Mouse (Mus musculus) inflammation-experienced regulatory T-cells (primary cell): Measurements from ENCODE around the gene Phc2. TPM values are rescaled to one million over a fixed set of nuclear protein-coding genes. Genes with fewer than 3 reads are reported as not detected.

Experiments used
- polyA plus RNA-seq, 2 experiments: library from polyadenylated mRNA; unstranded; fragments of 100-300 nt; shearing (Covaris generic); gene quantifications; one replicate each; pipeline ENCODE4 v1.2.1; 2017

The Phc2 gene
- 100 to 1,000 TPM; 117 to 139 TPM for polyA plus RNA-seq

DNA sequence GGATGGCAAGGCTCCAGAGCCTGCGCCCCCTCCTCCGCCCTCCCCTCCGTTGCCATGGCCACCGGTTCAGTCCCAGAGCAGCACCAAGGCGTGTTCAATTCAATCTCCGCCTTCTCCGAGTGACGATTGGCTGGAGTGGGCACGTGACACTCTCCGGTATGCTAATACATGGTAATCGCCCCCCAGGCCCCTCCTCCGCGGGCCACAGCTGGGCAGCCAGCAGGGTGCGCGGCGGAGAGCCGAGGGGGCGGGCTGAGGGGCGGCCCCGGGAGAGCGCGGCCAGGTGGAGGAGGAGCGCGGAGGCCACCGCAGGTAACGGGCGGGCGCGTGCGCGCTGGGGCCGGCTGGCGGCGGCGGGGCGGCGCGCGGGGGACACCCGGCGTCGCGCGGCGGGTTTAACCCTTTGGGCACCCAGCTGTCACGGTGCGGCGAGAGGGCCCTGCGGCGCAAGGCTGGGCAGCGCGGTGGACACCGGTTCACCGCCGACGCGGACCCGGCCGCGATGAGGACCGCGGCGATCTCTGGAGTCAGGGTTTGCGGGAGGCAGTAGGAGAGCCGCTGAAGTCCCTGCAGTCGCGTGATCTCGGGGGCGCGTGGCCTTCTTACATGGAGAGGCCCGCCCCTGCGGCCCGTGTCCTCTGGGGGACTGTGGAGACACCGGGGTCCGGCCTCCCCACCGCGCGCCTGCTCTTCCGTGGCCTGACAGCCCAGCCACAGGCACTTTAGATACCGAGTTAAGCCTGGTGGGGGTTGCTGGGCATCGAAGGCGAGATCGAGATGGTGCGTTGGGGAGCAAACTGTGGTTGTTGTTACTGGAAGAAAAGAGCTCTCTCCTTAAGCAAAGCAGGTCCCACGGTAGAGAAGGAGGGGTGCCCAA lies at the start of gene Phc2:
TSS of gene Phc2 (plus strand) at position 198 of the 877 bp plus-strand sequence.

DNA sequence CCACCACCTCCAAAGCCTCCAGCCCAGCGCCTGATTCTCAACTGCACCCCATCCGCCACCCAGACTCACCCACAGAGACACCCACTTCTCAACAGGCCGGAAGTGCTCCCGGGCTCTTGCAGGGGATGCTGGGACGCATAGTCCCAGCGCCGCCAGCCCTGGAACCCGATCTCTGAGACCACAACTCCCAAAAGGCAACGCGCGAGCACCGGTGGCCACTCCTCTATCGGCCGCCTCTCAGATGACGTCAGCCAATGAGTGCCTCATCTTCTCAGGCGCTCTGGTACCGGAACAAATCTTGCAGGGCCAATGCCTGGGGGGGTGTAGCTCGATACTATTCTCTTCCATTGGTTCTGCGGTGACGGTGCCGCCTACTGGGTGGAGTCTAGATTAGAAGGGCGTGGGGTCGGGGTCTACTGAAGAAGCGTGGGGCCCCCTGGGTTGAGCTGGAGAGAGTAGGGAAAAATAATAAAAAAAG lies 44.5 kb upstream of the Phc2 start, which contains the start of gene Zscan20:
TSS of gene Zscan20 (minus strand) at position 174 of the 478 bp plus-strand sequence.

DNA sequence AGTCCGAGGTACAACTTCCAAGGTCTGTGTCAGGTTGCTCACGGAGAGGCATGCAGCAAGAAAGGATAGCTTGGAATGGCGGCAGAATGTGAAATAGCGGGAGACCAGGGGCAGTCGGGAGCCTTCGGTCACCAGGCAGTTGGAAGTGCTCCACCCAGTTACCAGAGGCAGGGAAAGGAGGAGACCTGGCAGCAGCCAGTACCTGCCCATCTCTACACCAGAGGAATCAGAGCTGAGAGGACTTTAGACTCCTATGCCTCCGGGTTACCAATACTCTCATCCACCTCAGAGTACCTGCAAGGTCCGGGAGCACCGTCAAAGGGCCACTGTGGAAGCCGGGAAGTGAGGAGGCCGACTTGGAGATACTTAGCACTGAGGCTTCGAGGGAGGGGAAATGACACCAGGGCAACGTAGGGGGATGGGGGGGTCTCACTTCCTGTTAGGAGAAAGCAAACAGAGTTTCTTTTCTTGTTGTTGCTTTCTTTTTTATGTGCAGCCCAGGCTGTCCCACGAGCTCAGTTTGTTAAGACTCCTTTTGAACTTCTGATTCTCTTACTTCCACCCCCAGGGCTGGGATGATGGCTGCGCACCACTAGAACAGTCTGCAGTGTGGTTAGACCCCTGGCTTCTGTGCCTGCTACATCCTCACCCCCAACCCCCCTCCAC lies 36.1 kb upstream of the Phc2 start, which contains the start of gene Tlr12:
TSS of gene Tlr12 (minus strand) at position 374 of the 666 bp plus-strand sequence.

DNA sequence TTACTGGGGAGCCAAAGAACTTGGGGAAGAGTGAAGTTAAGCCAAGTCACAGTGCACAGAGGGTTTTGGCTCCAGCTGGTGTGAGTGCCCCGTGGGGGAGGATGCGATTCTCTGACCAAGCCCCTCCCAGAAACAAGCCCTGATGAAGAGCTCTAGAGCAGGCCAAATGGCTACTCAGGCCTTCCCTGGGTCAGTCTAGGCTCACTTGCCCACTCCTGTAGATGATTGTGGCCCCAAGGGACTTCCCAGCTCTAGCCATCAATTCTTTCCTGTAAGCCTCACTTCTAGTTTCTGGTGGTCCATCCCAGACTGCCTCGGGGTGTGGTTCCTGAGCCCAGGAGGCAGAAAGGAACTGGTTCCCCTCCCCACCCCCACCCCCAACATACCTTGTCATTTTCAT lies 100.6 kb downstream of the Phc2 start, which contains the start of gene A3galt2:
TSS of gene A3galt2 (plus strand) at position 301 of the 400 bp plus-strand sequence.

Other genes starting within 250 kb of the Phc2 start
- 10 to 100 TPM in 1 of 2 experiments, 1 to 10 TPM in 1; 8.7 to 12.1 TPM for gene Zscan20, start 44.6 kb upstream of the Phc2 start, polyA plus RNA-seq
- gene Tlr12, start 36.1 kb upstream of the Phc2 start, polyA plus RNA-seq, result 1 to 10 TPM; 1.3 to 2.0 TPM
- under 1 TPM in 1 of 2 experiments, not detected in 1; 0.12 TPM for gene A3galt2, start 100.7 kb downstream of the Phc2 start, polyA plus RNA-seq
- gene Zfp362, start 151.3 kb downstream of the Phc2 start, polyA plus RNA-seq, result 10 to 100 TPM; 26.1 to 37.5 TPM
- 10 to 100 TPM; 13.5 to 14.1 TPM for gene Trim62, start 228.9 kb downstream of the Phc2 start, polyA plus RNA-seq